8 mouse cellular contexts compared by ENCODE assay signal in genomic region chr15:61157543-61157942, GRCm38 (mm10).
DNase-seq lines count a peak whose midpoint lies in the region; ATAC-seq lines count a peak whose summit lies in the region.

No protein-coding gene starts in this region.

- no peak overlapping the region for H3K9ac ChIP-seq in hindbrain, embryonic 13.5 days

- WGBS in hindbrain, embryonic 13.5 days, result 3% methylated on average over 13 of the region's 13 CpGs

- H3K36me3 ChIP-seq in hindbrain, embryonic 13.5 days, result no peaks in the 10 kb centered on the region

- peak; percentile 90 for ATAC-seq in hindbrain, embryonic 13.5 days (ENCODE audit: low FRiP score)

- no peaks in the 10 kb centered on the region for H3K9me3 ChIP-seq in hindbrain, embryonic 13.5 days

- H3K27ac ChIP-seq in hindbrain, embryonic 13.5 days, result peak overlapping the region; percentile 76; the same call in 1 of the 2 replicates

- DNase-seq in NIH3T3 (ENCODE audit: low read depth), result peak; percentile 96
- peak; percentile 84 for DNase-seq in cerebellum, adult 9-10 months
- DNase-seq in frontal cortex, postnatal 14 days (ENCODE audit: low spot score in 2 of 2), result peak; percentile 85 to 97
- peak; percentile 96 for DNase-seq in layer of hippocampus, postnatal 14 days (ENCODE audit: low spot score in 2 of 2)
- peak; percentile 82 to 91 for DNase-seq in lung, postnatal 4 days
- peak; percentile 73 for DNase-seq in retina, postnatal 7 days (ENCODE audit: low read depth, low spot score)
- peak; percentile 72 to 90 for DNase-seq in urinary bladder, adult 18-20 months (ENCODE audit: low spot score in 2 of 2)

- H3K4me2 ChIP-seq in hindbrain, embryonic 13.5 days, result peak overlapping the region; percentile 59

- H3K4me3 ChIP-seq in hindbrain, embryonic 13.5 days, result peak overlapping the region; percentile 39

- peaks cover 20% of the 10 kb centered on the region; the same call in 1 of the 2 replicates for H3K27me3 ChIP-seq in hindbrain, embryonic 13.5 days

- H3K4me1 ChIP-seq in hindbrain, embryonic 13.5 days (replicated peaks), result peaks cover 9% of the 10 kb centered on the region

Comparison
In these comparisons a context has a peak if more than half of its experiments do, and no peak if none do; other contexts are left out.
1. Peak in every context shown above with its lines: DNase-seq, ATAC-seq, H3K4me3 ChIP-seq and H3K27ac ChIP-seq.